Mouse (Mus musculus): ENCODE data around the gene Mgp. TPM values are rescaled to one million over a fixed set of nuclear protein-coding genes. Genes with fewer than 3 reads are reported as not detected.

Gene Mgp
- total RNA-seq, 1 experiment from 2014 or later: 177 TPM

- no peak for DNase-seq
These were observed 25.4 kb downstream of the Mgp start for GRCm38 (mm10) chr6:136850267-136850666.

DNA sequence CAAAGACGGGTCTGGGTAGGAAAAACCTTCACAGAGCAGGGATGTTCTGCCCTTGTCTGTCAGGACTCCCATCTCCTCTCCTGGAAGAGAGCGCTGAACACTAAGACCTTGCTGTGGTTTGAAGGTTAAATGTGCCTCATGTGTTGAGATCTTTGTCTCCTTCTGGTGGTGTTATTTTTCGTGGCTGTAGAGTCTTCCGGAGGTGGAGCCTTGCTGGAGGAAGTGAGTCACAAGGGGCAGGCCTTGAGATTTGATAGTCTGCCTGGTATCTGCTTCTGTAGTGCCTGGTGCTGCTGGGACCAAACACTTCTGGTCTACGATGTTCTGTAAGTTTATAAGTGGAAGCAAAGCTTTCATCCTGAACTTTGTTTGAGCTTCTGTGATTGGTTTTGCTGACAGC, 26.7 kb downstream of the Mgp start:
- DNase-seq: no peak

GRCm38 (mm10) chr6:136848399-136848798, 27.2 kb downstream of the Mgp start:
- no peak for DNase-seq

- peak; percentile 83 for DNase-seq
These were observed 27.8 kb downstream of the Mgp start for GRCm38 (mm10) chr6:136847790-136848189.

DNA sequence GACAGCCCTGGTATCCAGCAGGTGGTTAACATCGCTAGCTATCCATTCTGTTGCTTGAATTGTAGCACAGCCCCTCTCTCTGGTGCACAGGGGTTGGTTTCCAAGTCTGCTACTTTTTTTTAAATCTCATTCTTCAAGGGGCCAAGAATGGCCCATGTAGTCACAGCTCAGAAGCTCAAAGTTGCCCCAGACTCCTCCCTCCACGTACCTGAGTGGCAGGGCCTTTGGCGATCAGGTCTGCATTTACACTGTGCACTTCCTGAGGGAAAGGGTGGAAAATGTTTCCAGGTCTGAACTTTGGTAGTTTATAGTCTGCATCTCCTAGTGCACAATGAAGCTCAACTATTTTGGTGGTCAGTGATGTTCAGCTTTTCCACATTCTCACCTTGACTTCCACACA, 28.4 kb downstream of the Mgp start:
- DNase-seq: no peak

DNA sequence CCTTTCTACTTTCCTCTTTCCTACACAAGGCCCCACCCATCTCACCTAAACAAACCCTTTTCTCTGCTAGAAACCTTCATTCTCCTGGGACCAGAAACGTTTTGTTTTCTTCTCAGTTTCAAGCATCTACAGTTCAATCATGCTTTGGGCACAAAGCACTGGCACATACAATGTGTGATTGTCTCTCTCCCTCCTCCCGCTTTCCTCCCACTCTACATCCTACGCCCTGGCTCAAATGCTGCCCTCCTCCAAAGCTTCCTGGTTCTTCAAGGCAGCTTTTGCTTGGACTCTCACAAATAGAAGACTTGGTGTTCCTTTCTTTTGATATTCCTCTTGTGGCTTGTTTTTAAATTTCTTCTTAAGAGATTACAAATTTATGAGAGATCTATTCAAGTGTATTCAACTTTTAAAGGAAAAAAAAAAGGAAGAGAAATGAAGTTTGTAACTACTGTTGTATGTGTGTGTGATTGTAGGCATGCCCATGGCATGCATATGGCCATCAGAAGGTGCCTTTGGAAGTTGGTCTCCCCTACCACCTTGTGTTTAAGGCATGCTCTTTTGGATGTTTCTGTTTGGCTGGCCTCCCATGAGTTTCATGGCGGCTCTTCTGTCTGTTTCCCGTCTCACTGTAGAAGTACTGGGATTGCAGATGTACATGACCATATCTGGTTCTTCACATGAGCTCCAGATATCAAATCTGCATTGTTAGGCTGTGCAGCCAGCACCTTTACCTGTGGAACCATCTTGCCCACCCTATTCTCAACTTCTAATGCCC, 29.7 kb downstream of the Mgp start:
- no peak for DNase-seq

DNA sequence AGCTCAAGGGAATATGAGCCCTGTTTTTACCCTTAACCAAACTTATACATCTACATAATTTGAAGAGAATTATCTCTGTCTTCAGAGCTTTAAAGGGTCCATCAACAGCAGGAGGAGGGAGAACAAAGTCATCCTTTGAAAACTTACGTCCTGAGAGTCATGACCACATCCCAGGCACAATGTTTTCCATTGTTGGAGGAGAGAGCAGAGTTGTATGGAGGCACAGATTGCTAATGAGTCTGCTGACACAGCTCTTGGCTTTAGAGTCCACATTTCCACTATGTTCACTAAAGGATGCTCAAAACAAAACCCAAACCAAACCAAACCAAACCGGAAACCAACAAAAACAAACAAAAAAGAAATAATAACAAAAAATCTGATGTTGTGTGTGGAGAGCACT, 30.7 kb downstream of the Mgp start:
- DNase-seq: no peak

DNA sequence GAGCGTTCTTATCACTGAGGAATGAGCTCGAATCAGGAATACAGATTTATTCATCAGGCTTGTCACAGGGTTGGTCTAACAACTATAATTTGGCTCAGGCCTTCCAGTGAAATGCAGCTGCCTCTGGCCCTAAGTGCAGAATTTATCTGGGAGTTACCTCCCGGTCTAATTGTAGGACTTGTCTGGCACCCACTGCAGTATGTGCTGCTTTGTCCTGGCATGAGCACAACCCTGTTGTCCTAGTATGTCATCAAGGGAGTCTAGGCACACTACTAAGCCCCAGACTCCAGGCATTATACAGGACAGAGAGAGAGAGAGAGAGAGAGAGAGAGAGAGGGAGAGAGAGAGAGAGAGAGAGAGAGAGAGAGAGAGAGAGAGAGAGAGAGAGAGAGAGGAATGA, 38.3 kb downstream of the Mgp start:
- no peak for DNase-seq

DNA sequence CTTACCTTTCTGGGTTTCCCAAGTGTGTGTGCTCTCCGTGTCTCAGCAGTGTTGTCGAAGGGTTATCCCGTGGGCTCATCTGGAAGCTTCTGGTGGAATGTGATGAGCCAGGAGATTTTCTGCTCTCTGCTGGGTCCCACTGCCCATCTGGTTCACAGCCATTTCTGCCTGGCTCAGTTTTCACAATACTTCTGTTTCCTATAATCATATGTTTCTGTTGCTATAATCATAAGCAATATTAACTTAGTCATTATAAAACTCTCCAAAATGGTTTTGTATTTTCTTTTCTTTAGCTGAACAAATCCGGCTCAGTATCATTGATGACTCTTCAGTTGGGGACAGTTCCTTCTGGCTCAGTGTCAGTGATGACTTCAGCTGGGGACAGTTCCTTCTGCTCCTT, 40.3 kb downstream of the Mgp start, which contains the start of gene Smco3:
Gene Smco3, minus strand, starts transcription at position 101 of the 400 bp plus-strand sequence.
- DNase-seq: no peak

DNA sequence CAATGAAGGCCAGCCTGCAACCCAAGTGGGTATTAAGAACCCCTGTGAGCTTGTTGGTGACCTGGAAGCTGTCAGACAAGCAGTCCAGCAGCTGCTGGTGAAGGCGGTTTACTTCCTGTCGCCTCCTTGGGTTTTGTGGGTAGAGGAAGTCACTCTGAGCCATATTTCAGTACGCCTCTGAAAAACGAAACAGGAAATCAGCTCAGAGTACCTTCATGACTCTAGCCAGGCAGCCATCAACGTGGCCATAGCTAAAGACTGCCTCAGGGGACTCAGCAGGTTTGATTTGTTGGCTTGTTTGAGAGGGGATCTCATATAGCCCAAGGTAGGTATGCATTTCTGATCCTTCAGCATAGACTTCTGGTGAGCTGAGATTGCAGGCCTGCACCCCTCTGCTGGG, 43.9 kb downstream of the Mgp start:
- DNase-seq: no peak

DNA sequence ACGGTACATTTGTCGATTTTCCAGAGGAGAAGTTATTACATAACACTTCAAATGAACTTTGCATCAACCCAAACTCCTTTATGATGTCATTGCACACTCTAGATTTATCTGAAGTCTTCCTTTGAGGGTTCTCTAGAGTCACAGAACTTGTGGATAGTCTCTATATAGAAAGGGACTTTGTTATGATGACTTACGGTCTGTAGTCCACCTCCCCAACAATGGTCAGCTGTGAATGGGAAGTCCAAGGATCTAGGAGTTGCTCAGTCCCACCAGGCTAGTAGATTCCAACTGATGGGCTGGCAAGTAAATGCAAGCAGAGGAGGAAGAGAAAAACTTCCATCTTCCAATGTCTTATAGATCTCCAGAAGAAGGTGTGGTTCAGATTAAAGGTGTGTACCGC, 46.9 kb downstream of the Mgp start:
- DNase-seq: no peak

- DNase-seq: peak; percentile 97
These were observed 47.6 kb downstream of the Mgp start, which contains the start of gene Wbp11 for GRCm38 (mm10) chr6:136827881-136828561. Gene Wbp11 (minus strand): TSS chr6:136828233.

- no peak for DNase-seq
These were observed 48.1 kb downstream of the Mgp start, which contains the start of gene BC049715 for GRCm38 (mm10) chr6:136827516-136827880. Gene BC049715 (plus strand): TSS chr6:136827626.

DNA sequence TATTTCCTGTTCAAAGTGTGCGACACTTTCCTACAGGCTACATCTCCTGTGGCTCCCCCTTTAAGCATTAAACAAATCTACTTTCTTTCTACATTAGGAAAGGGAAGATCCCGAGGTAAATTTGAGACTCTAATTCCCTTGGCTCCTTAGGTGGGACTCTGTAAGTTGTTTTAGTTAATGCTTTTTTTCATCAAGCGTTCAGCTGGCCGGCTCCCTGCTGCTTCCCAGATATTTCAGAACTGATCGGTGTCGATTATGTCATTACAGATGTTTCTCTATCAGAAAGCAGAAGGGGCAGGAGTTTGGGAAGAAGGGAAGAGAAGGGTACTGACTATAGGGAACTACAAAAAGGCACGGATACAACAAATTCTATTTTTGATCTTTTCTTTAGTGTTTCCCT, 48.5 kb downstream of the Mgp start:
- DNase-seq: no peak

DNA sequence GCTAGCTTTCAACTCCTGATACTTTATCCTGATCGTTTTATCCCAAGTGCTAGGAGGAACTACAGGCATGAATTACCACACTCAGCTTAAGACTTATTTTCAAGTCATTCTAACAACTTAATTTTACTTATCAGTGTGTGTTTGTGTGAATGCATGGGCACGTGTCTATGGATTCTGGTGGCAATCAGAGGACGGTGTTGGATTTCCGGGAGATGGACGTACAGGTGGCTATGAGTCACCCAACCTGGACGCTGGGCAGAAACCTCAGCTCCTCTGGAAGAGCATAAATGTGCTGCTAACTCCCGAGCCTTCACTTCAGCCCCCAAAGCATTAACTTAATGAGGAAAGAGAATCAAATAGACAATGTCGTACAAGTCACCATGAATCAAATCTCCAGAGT, 50.6 kb downstream of the Mgp start:
- DNase-seq: no peak

Other genes with a start within 250 kb of the Mgp start
- gene Plbd1, start 213.9 kb downstream of the Mgp start, total RNA-seq (2021): 101 and 110 TPM in 2 replicates
- gene Gucy2c, start 94.1 kb downstream of the Mgp start, total RNA-seq (2021): 0.08 and 0.22 TPM in 2 replicates
- gene Hist4h4, start 71.4 kb downstream of the Mgp start, total RNA-seq (2021): 24.3 and 24.8 TPM in 2 replicates
- gene H2afj, start 67.6 kb downstream of the Mgp start, total RNA-seq (2021): 124 TPM in 2 replicates
- 0.38 and 1.1 TPM in 2 replicates for gene BC049715, start 48.2 kb downstream of the Mgp start, total RNA-seq (2021)
- gene Wbp11, start 47.6 kb downstream of the Mgp start, total RNA-seq (2021): 73.4 and 79.6 TPM in 2 replicates
- gene Smco3, start 40.4 kb downstream of the Mgp start, total RNA-seq (2021): 0.22 and 0.38 TPM in 2 replicates
- 6.0 and 7.4 TPM in 2 replicates for gene Art4, start 18.1 kb downstream of the Mgp start, total RNA-seq (2021)
- 0.30 TPM in 1 of 2 replicates, not detected in the other for gene Erp27, start 46.4 kb upstream of the Mgp start, total RNA-seq (2021)
- gene Pde6h, start 48.0 kb upstream of the Mgp start, total RNA-seq (2021): 0.44 TPM in 1 of 2 replicates, not detected in the other
- 24.4 and 62.7 TPM in 2 replicates for gene Arhgdib, start 66.1 kb upstream of the Mgp start, total RNA-seq (2021)